Mouse (Mus musculus): ENCODE measurements around the gene Creb5. TPM values are rescaled to one million over a fixed set of nuclear protein-coding genes. Genes with fewer than 3 reads are reported as not detected.
A peak's percentile ranks its signal among the peaks of the same experiment; 100 is the strongest.

The Creb5 gene
- polyA plus RNA-seq, 1 experiment from 2014 or later, result 4.3 TPM

GRCm38 (mm10) chr6:53575836-53576235 lies 288.8 kb downstream of the Creb5 start:
- no peak overlapping the region for H3K4me3 ChIP-seq
- H3K9me3 ChIP-seq, result no peaks in the 10 kb centered on the region
- H3K4me1 ChIP-seq (replicated peaks), result peaks cover 36% of the 10 kb centered on the region
- no peak overlapping the region for H3K27ac ChIP-seq
- no peaks in the 10 kb centered on the region for H3K27me3 ChIP-seq (ENCODE audit: insufficient read depth, poor library complexity, severe bottlenecking)
- no peak for DNase-seq (ENCODE audit: low spot score)
- H3K36me3 ChIP-seq, result no peaks in the 10 kb centered on the region
- 93% methylated on average over 3 of the region's 3 CpGs for WGBS

GRCm38 (mm10) chr6:53576841-53577240 lies 289.8 kb downstream of the Creb5 start:
- H3K27ac ChIP-seq, result no peak overlapping the region
- H3K4me3 ChIP-seq, result no peak overlapping the region
- 70% methylated on average over 6 of the region's 6 CpGs for WGBS
- H3K36me3 ChIP-seq, result no peaks in the 10 kb centered on the region
- DNase-seq (ENCODE audit: low spot score), result no peak
- H3K27me3 ChIP-seq (ENCODE audit: insufficient read depth, poor library complexity, severe bottlenecking), result no peaks in the 10 kb centered on the region
- no peaks in the 10 kb centered on the region for H3K9me3 ChIP-seq
- H3K4me1 ChIP-seq (replicated peaks), result peaks cover 36% of the 10 kb centered on the region

- Histone ChIP-seq H3K9me3 (no peaks in the 10 kb centered on the region), H3K36me3 (no peaks in the 10 kb centered on the region), H3K27me3 (ENCODE audit: insufficient read depth, poor library complexity, severe bottlenecking) (no peaks in the 10 kb centered on the region), H3K4me3 (no peak overlapping the region), H3K27ac (no peak overlapping the region), H3K4me1 (replicated peaks) (peaks cover 35% of the 10 kb centered on the region)
- 79% methylated on average over 3 of the region's 3 CpGs for WGBS
- DNase-seq (ENCODE audit: low spot score), result no peak
Measured at GRCm38 (mm10) chr6:53577776-53578175, 290.7 kb downstream of the Creb5 start.

- Histone ChIP-seq H3K4me1 (replicated peaks) (peaks cover 24% of the 10 kb centered on the region), H3K27ac (0 out of 2 replicates have a peak overlapping the region, but pooled peaks have one; percentile 3), H3K36me3 (no peaks in the 10 kb centered on the region), H3K9me3 (no peaks in the 10 kb centered on the region), H3K27me3 (ENCODE audit: insufficient read depth, poor library complexity, severe bottlenecking) (no peaks in the 10 kb centered on the region), H3K4me3 (no peak overlapping the region)
- 82% methylated on average over 7 of the region's 7 CpGs for WGBS
- no peak for DNase-seq (ENCODE audit: low spot score)
Measured at GRCm38 (mm10) chr6:53580346-53580745, 293.3 kb downstream of the Creb5 start.

- DNase-seq (ENCODE audit: low spot score), result no peak
- Histone ChIP-seq H3K27me3 (ENCODE audit: insufficient read depth, poor library complexity, severe bottlenecking) (no peaks in the 10 kb centered on the region), H3K27ac (no peak overlapping the region), H3K9me3 (no peaks in the 10 kb centered on the region), H3K36me3 (no peaks in the 10 kb centered on the region), H3K4me3 (no peak overlapping the region), H3K4me1 (replicated peaks) (peaks cover 19% of the 10 kb centered on the region)
- 72% methylated on average over 19 of the region's 19 CpGs for WGBS
Measured at GRCm38 (mm10) chr6:53583234-53583875, 296.3 kb downstream of the Creb5 start.

- no peaks in the 10 kb centered on the region for H3K9me3 ChIP-seq
- H3K27ac ChIP-seq, result no peak overlapping the region
- H3K4me3 ChIP-seq, result no peak overlapping the region
- H3K27me3 ChIP-seq (ENCODE audit: insufficient read depth, poor library complexity, severe bottlenecking), result no peaks in the 10 kb centered on the region
- H3K4me1 ChIP-seq (replicated peaks), result peaks cover 19% of the 10 kb centered on the region
- WGBS, result 58% methylated on average over 10 of the region's 10 CpGs
- no peak for DNase-seq (ENCODE audit: low spot score)
- H3K36me3 ChIP-seq, result no peaks in the 10 kb centered on the region
Measured at GRCm38 (mm10) chr6:53584718-53585405, 297.8 kb downstream of the Creb5 start.

GRCm38 (mm10) chr6:53589746-53590145 lies 302.7 kb downstream of the Creb5 start:
- no peak overlapping the region for H3K27ac ChIP-seq
- H3K36me3 ChIP-seq, result no peaks in the 10 kb centered on the region
- peaks cover 19% of the 10 kb centered on the region for H3K4me1 ChIP-seq (replicated peaks)
- WGBS, result 88% methylated on average over 6 of the region's 6 CpGs
- H3K9me3 ChIP-seq, result no peaks in the 10 kb centered on the region
- no peak overlapping the region for H3K4me3 ChIP-seq
- H3K27me3 ChIP-seq (ENCODE audit: insufficient read depth, poor library complexity, severe bottlenecking), result no peaks in the 10 kb centered on the region
- no peak for DNase-seq (ENCODE audit: low spot score)

GRCm38 (mm10) chr6:53592230-53592629 lies 305.2 kb downstream of the Creb5 start:
- WGBS, result 83% methylated on average over 5 of the region's 5 CpGs
- Histone ChIP-seq H3K9me3 (no peaks in the 10 kb centered on the region), H3K36me3 (no peaks in the 10 kb centered on the region)

GRCm38 (mm10) chr6:53593603-53594002 lies 306.5 kb downstream of the Creb5 start:
- no peaks in the 10 kb centered on the region for H3K9me3 ChIP-seq
- H3K27me3 ChIP-seq (ENCODE audit: insufficient read depth, poor library complexity, severe bottlenecking), result no peaks in the 10 kb centered on the region
- peak; percentile 46 for DNase-seq (ENCODE audit: low spot score)
- H3K27ac ChIP-seq, result peak overlapping the region; percentile 59; the same call in 1 of the 2 replicates
- peaks cover 18% of the 10 kb centered on the region for H3K4me1 ChIP-seq (replicated peaks)
- no peaks in the 10 kb centered on the region for H3K36me3 ChIP-seq
- 26% methylated on average over 4 of the region's 4 CpGs for WGBS
- no peak overlapping the region for H3K4me3 ChIP-seq

More at GRCm38 (mm10) chr6:53592230-53592629, 305.2 kb downstream of the Creb5 start:
- Histone ChIP-seq H3K4me3 (no peak overlapping the region), H3K27me3 (ENCODE audit: insufficient read depth, poor library complexity, severe bottlenecking) (no peaks in the 10 kb centered on the region), H3K4me1 (replicated peaks) (peaks cover 18% of the 10 kb centered on the region), H3K27ac (no peak overlapping the region)
- no peak for DNase-seq (ENCODE audit: low spot score)

GRCm38 (mm10) chr6:53594316-53594715 lies 307.2 kb downstream of the Creb5 start:
- Histone ChIP-seq H3K36me3 (no peaks in the 10 kb centered on the region), H3K27ac (no peak overlapping the region; the same call in 1 of the 2 replicates)
- WGBS, result 63% methylated on average over 4 of the region's 4 CpGs

GRCm38 (mm10) chr6:53596402-53596801 lies 309.3 kb downstream of the Creb5 start:
- H3K9me3 ChIP-seq, result no peaks in the 10 kb centered on the region
- H3K27me3 ChIP-seq (ENCODE audit: insufficient read depth, poor library complexity, severe bottlenecking), result no peaks in the 10 kb centered on the region
- no peak overlapping the region for H3K27ac ChIP-seq
- 86% methylated on average over 2 of the region's 2 CpGs for WGBS
- H3K4me1 ChIP-seq (replicated peaks), result peaks cover 18% of the 10 kb centered on the region
- no peaks in the 10 kb centered on the region for H3K36me3 ChIP-seq
- no peak overlapping the region for H3K4me3 ChIP-seq
- no peak for DNase-seq (ENCODE audit: low spot score)

More at GRCm38 (mm10) chr6:53594316-53594715, 307.2 kb downstream of the Creb5 start:
- no peak for DNase-seq (ENCODE audit: low spot score)
- Histone ChIP-seq H3K27me3 (ENCODE audit: insufficient read depth, poor library complexity, severe bottlenecking) (no peaks in the 10 kb centered on the region), H3K9me3 (no peaks in the 10 kb centered on the region), H3K4me3 (no peak overlapping the region), H3K4me1 (replicated peaks) (peaks cover 18% of the 10 kb centered on the region)

GRCm38 (mm10) chr6:53603041-53603440 lies 316.0 kb downstream of the Creb5 start:
- H3K36me3 ChIP-seq, result no peaks in the 10 kb centered on the region
- no peaks in the 10 kb centered on the region; the same call in 1 of the 2 replicates for H3K4me1 ChIP-seq (replicated peaks)
- no peak for DNase-seq (ENCODE audit: low spot score)
- WGBS, result 86% methylated on average over 3 of the region's 3 CpGs
- H3K9me3 ChIP-seq, result 0 out of 2 replicates have a peak, but pooled peaks cover 3% of the 10 kb centered on the region
- no peak overlapping the region for H3K27ac ChIP-seq
- no peak overlapping the region for H3K4me3 ChIP-seq
- H3K27me3 ChIP-seq (ENCODE audit: insufficient read depth, poor library complexity, severe bottlenecking), result no peaks in the 10 kb centered on the region

GRCm38 (mm10) chr6:53603695-53604094 lies 316.6 kb downstream of the Creb5 start:
- Histone ChIP-seq H3K4me1 (replicated peaks) (no peaks in the 10 kb centered on the region; the same call in 1 of the 2 replicates), H3K27ac (no peak overlapping the region), H3K27me3 (ENCODE audit: insufficient read depth, poor library complexity, severe bottlenecking) (no peaks in the 10 kb centered on the region), H3K36me3 (no peaks in the 10 kb centered on the region), H3K9me3 (0 out of 2 replicates have a peak, but pooled peaks cover 3% of the 10 kb centered on the region), H3K4me3 (no peak overlapping the region)
- no peak for DNase-seq (ENCODE audit: low spot score)
- WGBS, result 86% methylated on average over 5 of the region's 5 CpGs

All from hindbrain, embryonic 10.5 days (tissue).